ENCODE assay signal across 21 mouse cellular contexts in genomic region chr13:104656666-104657272, GRCm38 (mm10).
DNase-seq lines count a peak whose midpoint lies in the region; ATAC-seq and TF ChIP-seq lines count a peak whose summit lies in the region.
"Had no signal": no experiment of that assay in that cellular context is flagged by ENCODE, and none has a peak within 500 bp of the region (broad histone marks: within the 10 kb centered on the region; RNA-seq: fewer than 3 reads in every experiment).

No protein-coding gene starts in this region.

- H3K36me3 ChIP-seq in kidney, embryonic 14.5 days (ENCODE audit: control insufficient read depth, insufficient read depth, low read length), result 0 out of 2 replicates have a peak, but pooled peaks cover 6% of the 10 kb centered on the region
- H3K36me3 ChIP-seq in lung, postnatal 0 days (ENCODE audit: insufficient read depth, low read length), result 0 out of 2 replicates have a peak, but pooled peaks cover 3% of the 10 kb centered on the region

- peak; percentile 52; the same call in 1 of the 2 replicates for ATAC-seq in kidney, embryonic 14.5 days (ENCODE audit: low FRiP score, low TSS enrichment)
- peak; percentile 90 for ATAC-seq in lung, postnatal 0 days
- ATAC-seq: forebrain, embryonic 15.5 days; Patski had no signal

- no peaks in the 10 kb centered on the region for H3K27me3 ChIP-seq in kidney, embryonic 14.5 days (ENCODE audit: control insufficient read depth, insufficient read depth, low read length)
- no peaks in the 10 kb centered on the region for H3K27me3 ChIP-seq in lung, postnatal 0 days (replicated peaks; ENCODE audit: insufficient read depth, low read length)
- H3K27me3 ChIP-seq: CH12.LX; forebrain, embryonic 15.5 days; hindbrain, embryonic 12.5 days; hindbrain, embryonic 15.5 days; Patski had no signal

- H3K27ac ChIP-seq in kidney, embryonic 14.5 days (ENCODE audit: low read depth, low read length), result no peak overlapping the region
- H3K27ac ChIP-seq in lung, postnatal 0 days (ENCODE audit: low read length), result no peak overlapping the region
- peak overlapping the region; percentile 73; the same call in 1 of the 2 replicates for H3K27ac ChIP-seq in embryonic fibroblast, embryonic 13.5 days (ENCODE audit: insufficient read depth, low read length)
- H3K27ac ChIP-seq: forebrain, embryonic 15.5 days; hindbrain, embryonic 12.5 days; hindbrain, embryonic 15.5 days had no signal

- peak; percentile 90 for TF ChIP-seq EP300 in lung, postnatal 0 days (IDR thresholded peaks at IDR 0.05)

- DNase-seq in kidney, postnatal 10 days, result no peak
- DNase-seq in lung, postnatal 0 days (ENCODE audit: low spot score), result peak; percentile 78
- no peak for DNase-seq in lung, adult 2 months
- peak; percentile 67 for DNase-seq in lung, postnatal 36 days
- DNase-seq in layer of hippocampus, adult 18-20 months (ENCODE audit: low spot score in 2 of 2), result no peak
- DNase-seq: adrenal gland, postnatal 10 days; adrenal gland, postnatal 36 days; B cell, adult 2 months; cerebellum, adult 18-20 months; cerebellum, adult 9-10 months; cerebellum, postnatal 14 days; gastrocnemius, postnatal 25 days had no signal

- TF ChIP-seq POLR2A in lung, adult 2 months (IDR thresholded peaks at IDR 0.05; ENCODE audit: borderline replicate concordance, extremely low read depth, low read depth, low read length), result no peak
- no peak for TF ChIP-seq POLR2A in embryonic fibroblast, embryonic 13.5 days (IDR thresholded peaks at IDR 0.05; ENCODE audit: low read depth, low read length)

- H3K4me2 ChIP-seq in kidney, embryonic 14.5 days (replicated peaks; ENCODE audit: low read depth, low read length), result no peak overlapping the region
- no peak overlapping the region for H3K4me2 ChIP-seq in lung, postnatal 0 days (replicated peaks; ENCODE audit: low read depth, low read length)
- H3K4me2 ChIP-seq: forebrain, embryonic 15.5 days; heart, embryonic 11.5 days; hindbrain, embryonic 12.5 days; hindbrain, embryonic 15.5 days had no signal

- H3K9me3 ChIP-seq in kidney, embryonic 14.5 days (ENCODE audit: control insufficient read depth, low read length), result no peaks in the 10 kb centered on the region
- H3K9me3 ChIP-seq in lung, postnatal 0 days (ENCODE audit: low read length), result no peaks in the 10 kb centered on the region
- H3K9me3 ChIP-seq: forebrain, embryonic 15.5 days; G1E; hindbrain, embryonic 12.5 days; hindbrain, embryonic 15.5 days had no signal

- no peak overlapping the region for H3K9ac ChIP-seq in kidney, embryonic 14.5 days (ENCODE audit: low read depth, low read length)
- no peak overlapping the region for H3K9ac ChIP-seq in lung, postnatal 0 days (replicated peaks; ENCODE audit: low read depth)
- H3K9ac ChIP-seq: forebrain, embryonic 15.5 days; hindbrain, embryonic 12.5 days; hindbrain, embryonic 15.5 days had no signal

- no peak overlapping the region for H3K4me3 ChIP-seq in kidney, embryonic 14.5 days (ENCODE audit: low read length)
- H3K4me3 ChIP-seq in lung, postnatal 0 days (ENCODE audit: low read depth, low read length), result no peak overlapping the region
- no peak overlapping the region for H3K4me3 ChIP-seq in lung, adult 2 months (replicated peaks; ENCODE audit: extremely low read depth, low read depth, low read length)
- H3K4me3 ChIP-seq in embryonic fibroblast, embryonic 13.5 days (ENCODE audit: insufficient read depth, low read length), result no peak overlapping the region
- H3K4me3 ChIP-seq: forebrain, embryonic 15.5 days; hindbrain, embryonic 12.5 days; hindbrain, embryonic 15.5 days had no signal

- 75% methylated on average over 5 of the region's 5 CpGs for WGBS in kidney, embryonic 14.5 days
- WGBS in lung, postnatal 0 days, result 67% methylated on average over 5 of the region's 5 CpGs
- 75% methylated on average over 5 of the region's 5 CpGs for WGBS in lung, adult 2 months

- TF ChIP-seq CTCF in lung, postnatal 0 days (IDR thresholded peaks at IDR 0.05), result no peak
- TF ChIP-seq CTCF in lung, adult 2 months (IDR thresholded peaks at IDR 0.05; ENCODE audit: insufficient read depth, low read length), result no peak
- TF ChIP-seq CTCF in embryonic fibroblast, embryonic 13.5 days (IDR thresholded peaks at IDR 0.05; ENCODE audit: borderline replicate concordance, insufficient read depth, low read length), result no peak

- H3K4me1 ChIP-seq in kidney, embryonic 14.5 days (ENCODE audit: control insufficient read depth, insufficient read depth, low read length), result peaks cover 3% of the 10 kb centered on the region; the same call in 1 of the 2 replicates
- no peaks in the 10 kb centered on the region for H3K4me1 ChIP-seq in lung, postnatal 0 days (ENCODE audit: insufficient read depth, low read depth, low read length)
- no peaks in the 10 kb centered on the region for H3K4me1 ChIP-seq in lung, adult 2 months (ENCODE audit: control insufficient read depth, insufficient read depth, low read length)
- peaks cover 8% of the 10 kb centered on the region for H3K4me1 ChIP-seq in embryonic fibroblast, embryonic 13.5 days (ENCODE audit: control insufficient read depth, insufficient read depth, low read length)
- H3K4me1 ChIP-seq: hindbrain, embryonic 12.5 days; hindbrain, embryonic 15.5 days had no signal

Comparison
In these comparisons a context has a peak if more than half of its experiments do, and no peak if none do; other contexts are left out.
1. DNase-seq: peak in lung, postnatal 0 days (single experiment) and lung, postnatal 36 days (single experiment); none in kidney, postnatal 10 days (single experiment), lung, adult 2 months (single experiment) and layer of hippocampus, adult 18-20 months (0 of 2).